Mouse (Mus musculus) megakaryocyte-erythroid progenitor cell, adult 5-6 weeks (primary cell): ENCODE results near the gene Apeh. TPM values are rescaled to one million over a fixed set of nuclear protein-coding genes. Genes with fewer than 3 reads are reported as not detected.

ENCODE experiments used
- ATAC-seq: replicated peaks from 2 replicates; pipeline ENCODE4 v1.8.0; 2016; ENCODE audit warnings: mild to moderate bottlenecking, inconsistent platforms; ENCODE audit not compliant: severe bottlenecking, poor library complexity, low FRiP score, low TSS enrichment
- total RNA-seq, 2 experiments: library from RNA; stranded (forward) in 1 of 2; stranded (reverse) in 1 of 2; fragments of 200-1000, 215-1000 nt in 1 of 2; fragments of >200 nt in 1 of 2; fragmentation: Nextera tagmentation in 1 of 2; gene quantifications; 2 replicates each; pipeline ENCODE4 v1.2.3; 2014 to 2017

Gene Apeh
- total RNA-seq, 2 experiments from 2014 or later = 162 to 214 TPM

DNA sequence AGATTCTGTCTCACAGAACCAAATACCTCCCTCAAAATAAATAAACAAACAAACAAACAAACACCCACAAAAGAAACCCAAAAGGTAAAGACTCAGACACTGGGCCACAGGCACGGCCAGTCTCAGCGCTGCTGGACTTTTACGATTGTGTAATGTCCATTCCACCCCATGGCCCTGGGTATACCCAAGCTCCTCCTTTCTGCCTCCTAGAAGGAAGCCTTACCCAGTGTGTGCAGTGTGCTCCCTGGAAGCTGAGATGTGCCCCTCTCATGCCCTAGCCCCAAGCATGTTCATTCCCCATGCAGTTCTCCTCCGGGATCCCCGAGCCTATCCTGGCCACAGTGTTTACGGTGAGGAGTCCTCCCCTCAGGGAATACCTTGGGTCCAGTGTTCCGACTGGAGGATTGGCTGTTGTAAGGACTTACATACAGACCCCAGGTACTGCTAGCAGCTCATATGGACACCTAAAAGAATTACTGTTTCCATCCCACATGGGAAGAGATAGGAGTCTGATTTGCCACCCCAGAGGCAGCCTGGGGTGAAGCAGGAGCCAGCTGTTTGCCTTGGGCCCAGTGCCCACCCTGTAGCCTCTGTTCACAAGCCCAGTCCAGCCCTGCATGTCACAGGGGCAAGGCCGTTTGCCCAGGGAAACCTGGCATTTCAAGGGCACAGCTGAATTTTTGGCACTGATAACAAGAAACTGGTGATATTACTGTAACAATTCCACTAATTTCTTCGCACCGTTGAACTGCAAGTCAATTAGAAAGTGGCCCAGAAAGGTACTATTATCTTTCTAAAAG lies 27.0 kb upstream of the Apeh start:
- ATAC-seq = no peak

DNA sequence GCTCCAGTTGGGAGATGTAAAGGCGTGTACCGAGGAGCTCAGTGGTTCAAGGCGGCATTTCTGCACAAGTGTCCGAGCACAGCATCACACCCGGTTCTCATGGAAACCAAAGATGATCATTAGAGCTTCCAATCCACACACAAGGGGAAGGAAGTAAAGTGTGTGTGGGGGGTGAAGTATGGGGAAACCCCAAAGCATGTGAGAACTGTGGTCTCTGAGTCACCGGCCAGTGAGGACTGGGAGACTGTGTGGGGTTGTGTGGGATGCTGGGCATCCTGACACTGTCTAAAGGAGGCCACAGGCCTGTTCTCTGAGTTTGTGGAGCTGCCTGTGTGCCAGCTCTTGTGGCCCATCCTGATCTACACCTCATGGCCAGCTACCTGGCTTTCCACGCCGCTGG lies 26.3 kb upstream of the Apeh start:
- no peak for ATAC-seq

DNA sequence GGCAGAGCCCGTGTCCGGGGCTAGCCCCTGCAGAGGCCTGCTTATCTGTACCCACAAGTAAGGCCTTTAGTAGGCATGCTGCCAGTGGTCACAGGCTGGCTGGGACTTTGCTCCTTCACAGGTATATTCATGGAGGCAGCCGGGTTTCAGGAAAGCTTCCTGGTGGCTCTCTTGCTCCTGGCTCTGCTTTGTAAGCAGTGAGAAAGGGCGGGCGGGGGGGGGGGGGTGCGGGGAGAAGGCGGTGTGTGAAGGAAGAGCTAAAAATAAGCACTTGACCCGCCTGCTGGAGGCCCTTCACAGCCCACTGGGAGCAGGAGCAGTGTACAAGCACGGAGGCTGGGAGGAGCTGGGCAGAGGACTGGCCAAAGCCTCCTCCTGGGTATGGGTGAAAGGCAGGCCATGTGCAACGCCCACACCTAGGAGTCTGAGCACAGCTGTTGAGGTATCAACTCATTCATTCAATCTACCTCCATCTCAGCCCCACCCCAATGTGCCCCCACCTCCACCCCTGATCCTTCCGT lies 25.5 kb upstream of the Apeh start:
- ATAC-seq = no peak

DNA sequence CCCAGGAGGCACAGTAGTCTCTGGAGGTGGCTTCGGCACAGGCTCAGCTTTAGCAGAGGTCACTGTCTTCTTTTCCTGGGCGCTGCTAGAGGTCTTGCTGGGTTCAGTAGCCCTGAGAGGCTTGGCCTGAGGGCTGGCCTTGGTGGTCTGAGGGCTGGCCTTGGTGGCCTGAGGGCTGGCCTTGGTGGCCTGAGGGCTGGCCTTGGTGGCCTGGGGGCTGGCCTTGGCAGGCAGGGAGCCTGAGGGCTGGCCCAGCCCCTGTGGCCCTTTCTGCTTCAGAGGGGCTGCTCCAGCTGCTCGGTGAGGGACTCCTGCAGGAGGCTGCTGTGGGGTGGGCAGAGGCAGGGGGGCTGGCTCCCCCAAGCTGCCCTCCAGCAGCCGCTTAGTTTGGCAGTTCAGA lies 22.7 kb upstream of the Apeh start:
- no peak for ATAC-seq

DNA sequence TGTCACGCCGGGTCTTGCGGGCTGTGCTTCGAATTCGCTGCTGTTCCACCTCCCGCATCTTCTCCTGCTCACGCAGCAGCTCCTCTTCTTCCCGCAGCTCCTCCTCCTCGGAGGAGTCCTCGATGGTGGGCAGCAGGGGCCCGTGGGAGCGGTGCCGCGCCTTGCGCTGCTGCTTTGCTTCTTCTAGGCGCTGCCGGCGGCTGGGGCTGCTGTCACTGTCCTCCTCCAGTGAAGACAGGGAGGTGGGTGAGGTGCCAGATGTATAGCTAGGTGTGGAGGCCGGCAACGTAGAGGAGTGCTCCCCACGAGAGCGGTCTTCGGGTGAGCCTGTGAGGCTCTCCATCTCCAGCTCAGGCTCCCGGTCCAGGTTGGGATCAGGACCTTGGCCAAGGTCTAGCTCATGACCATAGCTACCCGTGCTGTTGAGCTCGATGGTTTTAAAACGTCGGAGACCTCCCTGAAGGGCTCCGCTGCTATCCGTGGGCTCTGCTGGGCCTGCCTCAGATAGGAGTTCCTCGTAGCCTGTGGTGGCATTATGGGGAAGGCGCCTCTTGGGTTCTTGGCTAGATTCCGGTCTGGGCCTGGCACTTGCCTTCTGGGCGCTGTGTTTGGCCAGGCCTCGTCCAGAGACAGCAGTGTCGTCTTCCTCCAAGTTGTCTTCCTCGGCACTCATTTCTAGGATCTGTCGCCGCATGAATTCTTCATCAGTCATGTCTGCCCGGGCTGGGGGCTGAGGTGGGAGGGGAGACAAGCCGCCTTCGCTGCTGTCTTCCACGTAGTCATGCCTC lies 21.1 kb upstream of the Apeh start:
- ATAC-seq = no peak

DNA sequence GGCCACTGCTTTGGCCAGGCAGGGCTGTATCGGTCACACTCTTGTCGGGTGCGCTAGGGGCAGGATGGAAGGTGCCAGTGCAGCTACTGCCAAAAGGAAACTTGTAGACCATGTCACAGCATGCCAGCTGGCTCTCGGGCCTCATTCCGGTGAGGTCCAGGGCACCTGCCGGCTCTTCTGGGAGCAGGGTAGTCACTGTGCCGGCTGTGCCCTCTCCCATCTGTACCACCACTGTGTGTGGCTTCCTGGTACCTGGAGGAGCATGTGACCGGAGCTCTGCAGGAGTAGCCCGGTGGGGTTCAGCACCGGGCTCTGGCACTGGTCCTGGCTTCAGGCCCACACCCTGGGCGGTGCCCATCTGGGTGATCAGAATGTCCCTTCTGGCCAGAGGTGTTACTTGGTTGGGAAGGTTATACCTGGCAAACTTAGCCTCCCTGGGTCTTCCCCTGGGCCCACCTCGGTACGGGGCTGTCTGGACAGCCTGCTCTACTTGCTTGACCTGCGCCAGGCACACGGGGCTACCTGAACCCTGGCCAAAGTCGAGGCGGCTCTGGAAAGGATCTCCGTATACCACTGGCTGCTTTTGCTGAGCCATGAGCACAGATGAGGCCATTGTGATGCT lies 18.4 kb upstream of the Apeh start:
- no peak for ATAC-seq

DNA sequence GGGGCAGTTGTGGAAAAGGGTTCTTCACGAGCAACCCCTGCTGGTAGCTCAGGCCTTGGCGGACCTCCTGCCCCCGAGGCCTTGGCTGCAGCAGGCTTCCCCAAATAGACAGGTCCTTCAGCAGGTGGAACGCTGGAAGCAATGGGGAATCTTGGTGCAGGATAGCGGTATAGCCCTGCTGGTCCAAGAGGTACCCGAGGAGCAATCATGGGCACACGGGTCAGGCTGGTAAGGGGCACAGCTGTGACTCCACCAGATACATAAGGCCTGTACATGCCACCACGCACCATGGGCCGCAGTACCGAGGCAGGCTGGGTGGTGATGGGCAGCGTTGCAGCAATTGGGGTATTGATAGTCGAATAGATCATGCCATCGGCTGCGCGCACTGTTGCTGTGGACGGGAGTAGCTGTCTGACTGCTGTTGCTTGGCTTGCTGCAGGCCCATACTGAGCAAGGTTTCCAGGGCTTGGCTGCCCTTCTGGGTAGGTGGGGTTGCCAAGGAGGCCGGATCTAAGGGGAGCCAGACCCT lies 17.3 kb upstream of the Apeh start:
- ATAC-seq = no peak

DNA sequence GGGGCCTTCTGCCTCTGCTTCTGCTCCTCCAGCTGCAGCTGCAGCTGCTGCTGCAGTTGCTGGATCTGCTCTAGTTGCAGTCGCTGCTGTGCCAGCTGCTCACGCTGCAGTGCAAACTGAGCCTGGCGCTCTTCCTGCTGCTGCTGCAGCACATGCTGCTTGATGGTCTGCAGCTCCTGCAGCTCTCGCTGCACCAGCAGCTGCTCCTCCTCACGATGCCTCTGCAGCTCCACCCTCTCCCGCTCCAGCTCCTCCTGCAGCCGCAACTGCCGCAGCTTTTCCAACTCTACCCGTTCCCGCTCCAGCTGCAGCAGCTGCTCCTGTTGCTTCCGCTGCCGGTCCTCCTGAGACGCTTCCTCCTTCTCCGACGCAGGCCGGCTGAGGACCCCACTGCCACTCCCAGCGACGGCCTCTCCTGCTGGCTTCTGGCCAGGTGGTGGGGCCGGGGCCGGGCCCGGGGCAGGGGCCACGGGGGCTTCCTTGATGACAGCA lies 16.7 kb upstream of the Apeh start:
- ATAC-seq = no peak

DNA sequence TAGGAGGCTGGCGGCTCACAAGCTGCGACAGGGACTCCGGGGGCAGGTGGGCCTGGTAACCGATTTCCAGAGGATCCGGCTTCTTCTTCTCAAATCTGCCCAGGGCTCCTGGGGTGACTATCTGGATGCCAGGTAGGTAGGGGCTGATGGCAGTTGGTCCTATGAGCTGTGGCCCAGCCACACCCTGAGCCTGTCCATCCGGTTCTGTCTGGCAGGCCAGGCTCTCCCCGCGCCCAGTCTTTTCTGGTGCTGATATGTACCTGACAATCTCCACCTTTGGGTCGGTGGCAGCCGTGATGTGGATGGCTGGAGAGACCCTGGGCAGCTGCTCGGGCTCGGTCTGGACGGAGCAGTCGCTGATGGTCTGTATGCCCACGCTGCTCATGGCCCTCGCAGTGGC lies 15.8 kb upstream of the Apeh start:
- ATAC-seq = no peak

DNA sequence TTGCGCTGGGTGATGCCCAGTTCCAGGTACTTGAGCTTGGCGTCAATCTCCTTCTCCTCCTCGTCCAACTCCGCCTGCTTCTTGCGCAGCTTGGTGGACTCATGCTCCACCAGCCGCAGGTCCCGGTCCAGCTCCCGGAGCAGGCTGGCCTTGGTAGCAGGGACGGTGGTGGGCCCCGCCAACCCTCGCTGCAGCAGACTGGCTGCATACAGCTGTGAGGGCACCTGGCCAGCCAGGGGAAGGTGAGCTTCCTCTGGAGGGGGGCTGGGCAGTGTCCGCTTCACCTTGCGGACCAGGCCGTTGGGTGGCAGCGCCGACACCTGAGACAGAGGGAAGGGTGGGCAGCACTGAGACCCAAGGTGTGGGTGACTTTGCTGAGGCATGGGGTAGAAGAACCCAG lies 13.5 kb upstream of the Apeh start:
- ATAC-seq = no peak

DNA sequence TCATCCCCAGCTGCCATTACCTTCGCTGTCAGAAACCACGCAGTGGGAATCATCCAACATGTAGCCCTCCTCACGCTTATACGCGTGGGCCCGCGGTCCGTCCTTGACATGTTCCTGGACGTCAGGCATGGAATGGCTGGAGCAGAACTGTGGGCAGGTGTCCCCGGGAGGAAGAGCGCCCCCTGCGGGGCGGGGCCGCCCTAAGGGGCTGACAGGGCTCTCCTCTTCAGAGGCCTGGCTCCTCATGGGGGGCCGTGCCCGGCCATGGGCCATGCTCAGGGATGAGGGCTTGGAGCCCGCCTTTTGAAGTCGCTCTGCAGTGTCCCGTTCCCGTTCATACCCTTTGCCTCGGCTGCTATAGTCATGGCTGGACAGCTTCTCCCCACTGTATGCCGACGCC lies 11.7 kb upstream of the Apeh start:
- no peak for ATAC-seq

DNA sequence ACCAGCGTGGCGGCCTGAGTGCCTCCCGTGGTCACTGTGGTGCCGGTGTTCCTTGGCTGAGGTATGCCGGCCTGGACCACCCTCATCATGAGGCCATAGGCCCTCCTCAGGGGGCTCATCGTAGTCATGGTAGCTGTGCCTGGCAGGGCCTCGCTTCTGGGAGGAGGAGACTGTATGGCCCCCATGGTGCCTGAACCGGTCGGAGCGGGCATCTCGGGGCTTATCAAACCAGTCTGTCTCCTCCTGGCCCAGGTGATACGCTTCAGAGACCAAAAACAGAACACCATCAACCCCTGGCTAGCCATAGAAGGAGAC lies 11.1 kb upstream of the Apeh start:
- ATAC-seq = peak; percentile 17; the same call in 1 of the 2 replicates

DNA sequence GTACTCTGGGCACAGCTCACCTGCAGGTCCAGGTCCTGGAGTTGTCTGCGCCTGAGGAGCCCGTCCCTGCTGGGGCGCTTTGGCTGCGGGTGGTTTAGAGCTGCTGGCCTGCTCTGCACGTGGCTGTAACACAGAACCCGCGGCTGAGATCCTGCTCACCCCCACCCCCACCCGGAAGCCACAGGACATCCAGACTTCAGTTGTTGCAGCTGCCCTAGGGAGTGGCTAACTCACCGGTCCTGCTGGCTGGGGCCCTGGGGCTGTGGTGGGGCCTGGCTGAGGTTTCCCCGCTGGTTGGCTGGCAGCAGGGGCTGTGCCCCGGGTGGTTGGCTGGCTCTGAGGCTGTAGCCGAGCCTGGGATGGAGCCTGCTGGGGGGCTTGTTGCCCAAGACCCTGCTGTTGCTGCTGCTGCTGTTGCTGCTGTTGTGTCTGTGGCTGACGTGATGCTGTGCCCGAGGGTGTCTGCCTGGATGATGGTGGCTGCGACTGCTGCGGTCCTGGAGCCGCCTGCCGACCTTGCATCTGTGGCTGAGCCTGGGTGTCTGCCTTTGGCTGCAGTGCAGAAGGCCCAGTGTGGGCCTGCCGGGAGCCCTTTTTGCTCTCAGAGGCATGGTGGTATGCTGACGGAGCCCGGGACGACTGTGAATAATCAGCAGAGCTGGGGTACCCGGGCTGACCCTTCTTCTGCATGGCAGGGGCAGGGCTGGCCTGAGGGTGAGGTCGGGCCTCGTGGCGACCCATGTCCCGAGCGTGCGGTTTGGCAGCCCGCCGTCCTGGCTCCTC lies 10.6 kb upstream of the Apeh start:
- ATAC-seq = peak; percentile 80

DNA sequence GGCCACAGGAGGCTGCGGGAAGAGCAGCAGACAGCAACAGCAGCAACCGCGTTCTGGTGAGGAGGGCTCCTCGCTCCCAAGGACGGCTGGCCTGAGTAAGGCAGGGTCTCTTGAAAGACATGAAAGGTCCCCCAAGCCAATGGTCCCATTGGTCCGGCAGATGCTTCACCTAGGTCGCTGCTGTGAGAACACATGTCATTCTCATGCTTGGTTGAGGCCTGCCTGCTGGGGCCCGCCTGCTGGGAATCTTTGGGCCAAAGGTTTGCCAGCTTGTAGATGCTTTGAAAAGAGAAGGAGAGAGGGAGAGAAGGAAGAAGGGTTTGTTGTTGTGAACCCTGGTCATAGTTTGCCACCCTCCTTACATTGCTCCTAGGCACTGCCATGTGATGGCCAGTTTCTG lies 5.2 kb upstream of the Apeh start:
- ATAC-seq = no peak

DNA sequence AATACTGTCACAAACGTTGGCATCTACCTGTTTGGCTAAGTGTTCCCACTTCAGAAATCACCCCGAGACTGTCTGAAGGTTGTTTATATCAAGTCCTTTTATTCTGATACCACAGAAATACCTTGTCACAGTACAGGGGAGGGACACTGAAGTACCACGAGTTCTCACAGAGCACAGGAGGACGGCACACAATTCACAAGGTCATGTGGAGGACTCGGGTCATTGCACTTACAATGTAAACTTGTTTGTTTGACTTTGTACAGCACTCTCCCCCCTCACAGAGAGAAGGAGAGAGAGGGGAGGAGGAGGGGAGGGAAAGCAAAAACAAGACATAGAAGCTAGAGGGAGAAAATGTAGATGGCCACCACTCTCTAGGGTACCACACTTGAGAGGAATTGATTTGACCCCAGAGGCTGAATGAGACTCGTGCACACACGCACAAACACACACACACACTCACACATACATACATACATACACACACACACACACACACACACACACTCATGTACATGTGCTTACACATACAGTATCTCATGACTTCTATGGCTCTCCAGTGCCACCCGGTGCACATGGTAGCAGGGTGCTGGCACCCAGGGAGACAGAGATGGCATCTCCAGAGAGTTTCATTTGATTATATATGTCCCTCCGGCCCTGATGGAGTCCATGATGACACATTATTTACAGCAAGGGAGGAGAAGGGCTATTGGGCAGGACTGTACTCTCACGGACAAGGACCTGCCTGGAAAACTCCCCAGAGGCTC lies 1.7 kb upstream of the Apeh start:
- ATAC-seq = no peak

DNA sequence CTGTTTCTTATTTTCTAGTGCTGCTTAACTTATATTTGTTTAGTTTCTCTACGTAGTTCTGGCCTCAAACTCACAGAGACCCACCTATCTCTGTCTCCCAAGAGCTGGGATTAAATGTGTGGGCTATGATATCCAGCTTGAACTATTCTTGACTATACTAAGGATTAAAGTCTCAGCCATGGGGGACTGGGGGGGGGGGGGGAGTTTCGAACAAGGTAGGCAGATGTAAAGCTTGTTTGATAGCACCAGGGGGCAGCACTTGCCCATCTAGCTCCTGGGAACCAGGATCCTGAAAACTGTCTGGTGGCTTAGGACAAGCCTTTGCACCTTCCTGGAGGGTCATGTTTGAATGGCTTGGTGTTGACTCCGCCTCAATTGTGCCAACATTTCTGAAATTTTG lies 1.1 kb upstream of the Apeh start:
- ATAC-seq = peak; percentile 16

DNA sequence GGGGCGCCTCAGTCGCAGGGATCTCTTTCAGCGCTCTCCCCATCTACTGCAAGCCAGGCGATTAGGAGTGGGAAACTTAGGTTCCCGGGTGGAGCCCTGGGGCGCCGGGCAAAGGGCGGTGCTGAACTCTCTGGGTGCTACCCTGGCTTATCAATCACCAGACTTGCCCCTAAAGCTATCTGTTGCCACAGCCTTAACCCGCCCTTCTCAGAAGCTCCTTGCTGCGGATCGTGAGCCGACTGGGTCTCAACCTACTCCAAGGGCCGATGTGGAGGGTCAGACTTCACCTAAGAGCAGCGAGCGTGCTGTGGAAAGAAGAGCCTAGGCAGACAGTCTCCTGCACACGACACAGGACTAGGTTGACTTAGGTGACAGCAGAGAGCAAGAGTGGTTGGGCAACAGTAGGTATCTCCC lies 599 bp upstream of the Apeh start:
- peak; percentile 79 for ATAC-seq

DNA sequence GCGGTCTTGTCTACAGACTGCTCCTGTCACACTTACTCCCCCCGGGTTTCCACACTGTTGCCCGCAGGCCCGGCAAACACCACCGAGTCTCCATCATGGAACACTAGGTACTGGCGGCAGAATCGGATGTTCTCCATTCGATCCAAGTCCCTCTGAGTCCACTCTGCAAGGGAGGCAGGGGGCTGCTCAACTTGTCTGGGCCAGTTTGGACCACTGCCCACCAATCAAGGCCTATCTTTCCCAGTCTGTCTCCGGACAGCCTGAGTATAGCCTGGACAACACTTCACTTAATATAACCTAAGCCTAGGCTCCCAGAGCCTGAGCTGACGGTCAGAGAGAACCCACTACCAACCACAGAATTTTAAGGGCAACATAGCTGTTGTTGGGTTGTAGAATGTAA lies 820 bp downstream of the Apeh start:
- ATAC-seq = no peak
